Mouse (Mus musculus) liver, postnatal 0 days (tissue): ENCODE results near the gene Atp5d. TPM values are rescaled to one million over a fixed set of nuclear protein-coding genes. Genes with fewer than 3 reads are reported as not detected.

ENCODE experiments used
- ATAC-seq: fragments of 200-750 bp; cut with Nextera tagmentation; 2 replicates; pipeline ENCODE4 v1.8.0; 2017; ENCODE audit warnings: mild to moderate bottlenecking, moderate library complexity
- DNase-seq: peaks from one replicate; pipeline ENCODE4 v3.0.0-alpha.2; 2016
- H3K27ac ChIP-seq: fragments of 300-500 bp; sonication (generic); 2 replicates; pipeline ENCODE4 v1.5.1; 2014; ENCODE audit warnings: antibody characterized with exemption, moderate library complexity, mild to moderate bottlenecking, low read depth
- H3K27me3 ChIP-seq: fragments of 300-500 bp; sonication (generic); 2 replicates; pipeline ENCODE4 v1.6.1; 2014; ENCODE audit warnings: low read length, control low read depth, mixed read lengths; ENCODE audit not compliant: insufficient read depth
- H3K36me3 ChIP-seq: fragments of 300-500 bp; sonication (generic); replicated peaks from 2 replicates; pipeline ENCODE4 v1.6.1; 2014; ENCODE audit warnings: mild to moderate bottlenecking, control low read depth, low read length, moderate library complexity, mixed read lengths; ENCODE audit not compliant: insufficient read depth
- H3K4me1 ChIP-seq: fragments of 300-500 bp; sonication (generic); 2 replicates; pipeline ENCODE4 v1.6.1; 2014; ENCODE audit warnings: antibody characterized with exemption, mild to moderate bottlenecking, control low read depth; ENCODE audit not compliant: insufficient read depth
- H3K4me2 ChIP-seq: fragments of 300-500 bp; sonication (generic); 2 replicates; pipeline ENCODE4 v1.6.1; 2014; ENCODE audit warnings: low read depth, mild to moderate bottlenecking, low read length, moderate library complexity, mixed read lengths
- H3K4me3 ChIP-seq: fragments of 300-500 bp; sonication (generic); 2 replicates; pipeline ENCODE4 v1.5.1; 2014; ENCODE audit warnings: low read depth, low read length
- H3K9ac ChIP-seq: fragments of 300-500 bp; sonication (generic); replicated peaks from 2 replicates; pipeline ENCODE4 v1.6.1; 2014; ENCODE audit warnings: mild to moderate bottlenecking, moderate library complexity
- H3K9me3 ChIP-seq: fragments of 300-500 bp; sonication (generic); 2 replicates; pipeline ENCODE4 v1.6.1; 2016; ENCODE audit warnings: mild to moderate bottlenecking, control low read depth, low read length, mixed read lengths
- CTCF ChIP-seq: sonication (generic); IDR thresholded peaks from 2 replicates; pipeline ENCODE4 v1.5.1; 2016; ENCODE audit warnings: antibody characterized with exemption, low read depth
- EP300 ChIP-seq: IDR thresholded peaks from 2 replicates; pipeline ENCODE4 v1.6.1; 2016; ENCODE audit warnings: antibody characterized with exemption, low read depth, mild to moderate bottlenecking
- WGBS: fragments of 180-500 bp; shearing (Covaris S2); extraction: QIAGEN DNeasy Blood & Tissue Kit; methylation state at CpG from one replicate; pipeline ENCODE4 v1.1.7; 2014; ENCODE audit not compliant: insufficient replicate concordance; 5-methylcytosine and 5-hydroxymethylcytosine counted together
- polyA plus RNA-seq: library from polyadenylated mRNA; unstranded; fragments of >200 nt; fragmentation: Nextera tagmentation; extraction: Ambion mirVana; gene quantifications from 2 replicates; pipeline ENCODE4 v1.2.1, GENCODE M21; 2015

Gene Atp5d
- polyA plus RNA-seq, 1 experiment from 2014 or later: 576 TPM

DNA sequence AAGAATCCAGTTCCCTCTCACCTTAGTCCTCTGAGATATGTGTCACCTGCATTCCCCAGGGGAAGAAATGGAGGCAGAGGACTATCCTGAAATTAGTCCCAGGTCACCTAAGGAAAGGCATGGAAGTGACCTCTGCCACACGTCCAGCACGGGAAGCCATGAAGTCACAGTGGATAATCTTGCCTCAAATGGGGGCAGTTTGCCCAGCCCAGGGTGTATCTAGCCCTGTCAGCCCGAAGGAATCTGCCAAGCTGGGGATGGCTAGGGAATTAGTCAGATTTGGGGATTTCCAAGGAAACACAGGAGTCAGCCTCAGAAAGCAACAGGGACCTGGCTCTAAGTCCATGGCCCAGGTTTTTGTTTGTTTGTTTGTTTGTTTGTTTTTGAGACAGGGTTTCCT, 34.3 kb upstream of the Atp5d start:
- TF ChIP-seq CTCF (no peak), EP300 (no peak)
- ATAC-seq: no peak
- H3K9ac ChIP-seq: no peak overlapping the region
- H3K4me1 ChIP-seq: peaks cover 41% of the 10 kb centered on the region
- WGBS: 78% methylated on average over 3 of the region's 3 CpGs
- H3K27me3 ChIP-seq: no peaks in the 10 kb centered on the region
- H3K27ac ChIP-seq: no peak overlapping the region
- H3K36me3 ChIP-seq: peaks cover 5% of the 10 kb centered on the region; the same call in 1 of the 2 replicates
- no peak overlapping the region for H3K4me2 ChIP-seq
- H3K4me3 ChIP-seq: no peak overlapping the region
- H3K9me3 ChIP-seq: no peaks in the 10 kb centered on the region
- no peak for DNase-seq

- TF ChIP-seq CTCF (no peak), EP300 (no peak)
- Histone ChIP-seq H3K4me3 (0 out of 2 replicates have a peak within 1 kb of the TSS, but pooled peaks have one; percentile 1), H3K36me3 (peaks cover 2% of the 10 kb centered on the region; the same call in 1 of the 2 replicates), H3K9me3 (no peaks in the 10 kb centered on the region), H3K27me3 (no peaks in the 10 kb centered on the region), H3K27ac (peak within 1 kb of the TSS; percentile 17; the same call in 1 of the 2 replicates), H3K4me1 (peaks cover 28% of the 10 kb centered on the region), H3K4me2 (peak within 1 kb of the TSS; percentile 30), H3K9ac (0 out of 2 replicates have a peak within 1 kb of the TSS, but pooled peaks have one; percentile 28)
- no peak for ATAC-seq
- DNase-seq: no peak
- 61% methylated on average over 5 of the region's 5 CpGs for WGBS
These were observed 33.0 kb upstream of the Atp5d start, which contains the start of gene Sbno2 for GRCm38 (mm10) chr10:80105460-80105859. Gene Sbno2 (minus strand): TSS chr10:80105571.

GRCm38 (mm10) chr10:80105926-80106325, 32.5 kb upstream of the Atp5d start:
- H3K4me2 ChIP-seq: peak overlapping the region; percentile 30; the same call in 1 of the 2 replicates
- 63% methylated on average over 5 of the region's 5 CpGs for WGBS
- no peaks in the 10 kb centered on the region for H3K36me3 ChIP-seq
- no peak for DNase-seq
- TF ChIP-seq EP300 (no peak), CTCF (no peak)
- H3K27ac ChIP-seq: peak overlapping the region; percentile 17; the same call in 1 of the 2 replicates
- H3K4me1 ChIP-seq: peaks cover 23% of the 10 kb centered on the region
- H3K4me3 ChIP-seq: no peak overlapping the region
- no peaks in the 10 kb centered on the region for H3K9me3 ChIP-seq
- H3K9ac ChIP-seq: no peak overlapping the region
- ATAC-seq: no peak
- H3K27me3 ChIP-seq: no peaks in the 10 kb centered on the region

GRCm38 (mm10) chr10:80107678-80108077, 30.8 kb upstream of the Atp5d start:
- Histone ChIP-seq H3K9ac (no peak overlapping the region), H3K4me2 (no peak overlapping the region), H3K9me3 (no peaks in the 10 kb centered on the region), H3K4me1 (peaks cover 13% of the 10 kb centered on the region), H3K27me3 (no peaks in the 10 kb centered on the region), H3K36me3 (no peaks in the 10 kb centered on the region), H3K27ac (no peak overlapping the region), H3K4me3 (no peak overlapping the region)
- TF ChIP-seq CTCF (no peak), EP300 (no peak)
- DNase-seq: no peak
- 76% methylated on average over 6 of the region's 6 CpGs for WGBS
- no peak for ATAC-seq

DNA sequence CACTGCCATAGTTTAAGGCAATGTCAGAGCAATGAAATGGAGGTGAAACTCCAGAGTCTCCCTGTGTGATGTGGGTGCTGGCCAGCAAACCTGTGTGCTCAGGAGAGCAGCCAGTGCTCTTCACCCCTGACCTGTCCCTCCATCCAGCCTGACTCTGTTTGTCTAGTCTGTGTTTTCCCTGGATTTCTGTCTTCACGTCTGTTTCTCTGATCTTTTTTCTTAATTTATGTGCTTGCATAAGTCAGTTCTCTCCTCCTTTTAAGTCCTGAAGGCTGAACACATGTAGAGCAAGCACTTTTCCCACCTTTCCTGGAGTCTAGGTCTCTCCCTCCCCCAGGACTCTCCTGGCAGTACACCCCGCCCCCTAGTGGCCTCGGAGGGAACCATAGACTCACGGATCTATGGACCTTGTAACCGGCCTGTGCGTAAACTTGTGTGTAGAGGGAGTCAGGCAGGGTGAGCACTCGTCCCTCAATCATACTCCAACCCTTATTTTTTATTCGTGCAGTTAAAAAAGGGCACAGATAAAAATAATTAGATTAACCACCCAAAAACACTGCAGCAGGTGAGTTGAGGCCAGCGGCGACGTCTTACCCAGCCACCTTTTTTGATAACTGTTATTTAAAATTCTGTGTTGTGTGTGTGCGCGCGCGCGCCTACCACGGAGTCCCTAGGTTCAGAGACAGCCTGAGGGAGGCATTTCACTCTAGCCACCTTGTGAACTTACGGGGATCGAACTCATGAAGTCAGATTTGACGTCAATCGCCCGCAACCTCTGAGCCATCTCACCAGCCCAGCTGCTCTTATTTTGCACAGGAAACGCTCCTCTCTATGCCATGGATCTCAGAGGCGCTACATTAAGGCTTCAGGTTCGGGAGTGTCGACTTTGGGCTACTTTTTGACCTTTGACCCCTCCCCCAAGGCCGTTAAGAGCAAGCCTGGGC, 23.8 kb upstream of the Atp5d start:
- Histone ChIP-seq H3K27me3 (no peaks in the 10 kb centered on the region), H3K36me3 (peaks cover 19% of the 10 kb centered on the region), H3K4me1 (peaks cover 27% of the 10 kb centered on the region), H3K27ac (peak overlapping the region; percentile 94), H3K4me3 (peak overlapping the region; percentile 53), H3K9me3 (no peaks in the 10 kb centered on the region), H3K9ac (peak overlapping the region; percentile 70), H3K4me2 (peak overlapping the region; percentile 58)
- TF ChIP-seq EP300: peak; percentile 41; the same call in 1 of the 2 replicates
- peak; percentile 99 for TF ChIP-seq CTCF
- 2% methylated on average over 27 of the region's 27 CpGs for WGBS
- ATAC-seq: peak; percentile 52
- peak; percentile 95 for DNase-seq

DNA sequence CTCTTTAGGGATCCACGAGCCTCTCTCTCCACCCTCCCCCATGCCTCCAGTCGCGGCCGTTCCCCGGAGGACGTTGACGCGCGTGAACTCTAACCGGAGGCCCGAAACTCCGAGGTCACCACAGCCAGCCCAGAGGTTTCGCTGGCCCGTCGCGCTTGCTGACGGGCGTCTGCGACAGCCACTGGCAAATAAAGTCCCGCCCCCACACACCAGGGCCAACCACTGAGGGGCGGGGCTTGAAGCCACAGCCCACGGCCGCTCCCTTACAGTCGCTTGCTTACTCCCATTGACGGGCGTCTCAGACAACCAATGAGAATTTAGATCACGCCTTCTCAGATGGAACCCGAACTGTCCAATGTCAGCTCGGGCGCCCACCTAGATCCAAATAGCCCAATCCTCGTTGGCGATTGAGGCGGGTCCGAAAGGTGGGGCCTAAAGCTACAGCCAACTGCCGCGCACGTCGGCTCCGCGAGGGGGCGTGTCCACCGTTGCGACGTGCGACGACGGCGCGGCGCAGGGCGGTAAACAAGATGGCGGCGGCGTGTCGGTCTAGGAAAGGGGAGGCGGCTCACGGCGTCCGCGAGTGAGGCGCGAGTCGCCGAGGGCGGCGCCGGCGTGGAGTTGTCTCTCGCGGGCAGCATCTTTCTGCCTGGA, 23.0 kb upstream of the Atp5d start, which contains the start of gene Stk11:
Gene Stk11, plus strand, starts transcription at position 514 of the 654 bp plus-strand sequence.
- peak; percentile 98 for DNase-seq
- ATAC-seq: peak; percentile 93
- Histone ChIP-seq H3K27me3 (no peaks in the 10 kb centered on the region), H3K4me1 (peaks cover 34% of the 10 kb centered on the region), H3K36me3 (peaks cover 23% of the 10 kb centered on the region), H3K4me2 (peak within 1 kb of the TSS; percentile 84), H3K27ac (peak within 1 kb of the TSS; percentile 94), H3K9me3 (no peaks in the 10 kb centered on the region), H3K9ac (peak within 1 kb of the TSS; percentile 88), H3K4me3 (peak within 1 kb of the TSS; percentile 85)
- TF ChIP-seq CTCF (peak; percentile 45), EP300 (0 out of 2 replicates have a peak, but pooled peaks have one; percentile 1)
- under 1% methylated on average over 52 of the region's 70 CpGs for WGBS
